Mouse (Mus musculus) cerebellum, adult 2 months (tissue): ENCODE results near the gene Cby3.

Experiments
- CTCF ChIP-seq: fragments of 200-500 bp; IDR thresholded peaks from 2 replicates; pipeline ENCODE4 v1.5.1; 2011; ENCODE audit warnings: low read depth, mild to moderate bottlenecking, control low read depth, low read length, moderate library complexity, borderline replicate concordance; ENCODE audit not compliant: insufficient read depth
- POLR2A ChIP-seq: fragments of 200-500 bp; IDR thresholded peaks from 2 replicates; pipeline ENCODE4 v1.6.1; 2011; ENCODE audit warnings: low read length, control low read depth, borderline replicate concordance; ENCODE audit not compliant: insufficient read depth

- TF ChIP-seq CTCF (no peak), POLR2A (no peak)
These were observed 27.0 kb downstream of the Cby3 start for GRCm38 (mm10) chr11:50381311-50381710.
